Mouse (Mus musculus): ENCODE data around the gene Cela3b.

DNA sequence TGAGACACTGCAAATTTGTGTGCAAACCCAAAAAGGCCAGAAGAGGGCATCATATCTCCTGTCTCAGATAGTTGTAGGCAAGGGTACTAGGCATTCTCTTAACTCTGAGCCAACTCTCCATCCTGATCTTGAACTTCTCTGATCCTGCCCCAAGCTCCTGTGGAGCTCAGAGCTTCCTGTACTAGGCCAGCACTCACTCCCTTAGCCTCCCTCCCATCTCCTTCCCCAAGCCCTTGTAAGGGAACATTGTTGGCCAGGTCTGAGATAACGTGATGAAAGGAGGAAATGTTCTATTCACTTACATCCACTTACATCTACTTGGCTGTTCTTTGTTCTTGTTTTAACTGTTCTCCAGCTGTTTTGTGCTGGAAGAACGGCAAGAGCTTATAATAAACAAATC is 53.6 kb downstream of the Cela3b start:
- TF ChIP-seq CTCF (IDR thresholded peaks at IDR 0.05) (peak; percentile 25; the same call in 1 of the 2 replicates), EP300 (IDR thresholded peaks at IDR 0.05) (no peak)
